Mouse (Mus musculus): Measurements from ENCODE around the gene L3hypdh.

GRCm38 (mm10) chr12:72036097-72036661 is 49.1 kb downstream of the L3hypdh start:
- TF ChIP-seq CTCF (IDR thresholded peaks at IDR 0.05; ENCODE audit: low read depth) (no peak), EP300 (IDR thresholded peaks at IDR 0.05; ENCODE audit: low read depth) (no peak)
